Mouse (Mus musculus): Measurements from ENCODE around the gene Sertad2. TPM values are rescaled to one million over a fixed set of nuclear protein-coding genes. Genes with fewer than 3 reads are reported as not detected.

Gene Sertad2
- total RNA-seq (2023), result 10 to 100 TPM; 24.4 to 31.2 TPM

DNA sequence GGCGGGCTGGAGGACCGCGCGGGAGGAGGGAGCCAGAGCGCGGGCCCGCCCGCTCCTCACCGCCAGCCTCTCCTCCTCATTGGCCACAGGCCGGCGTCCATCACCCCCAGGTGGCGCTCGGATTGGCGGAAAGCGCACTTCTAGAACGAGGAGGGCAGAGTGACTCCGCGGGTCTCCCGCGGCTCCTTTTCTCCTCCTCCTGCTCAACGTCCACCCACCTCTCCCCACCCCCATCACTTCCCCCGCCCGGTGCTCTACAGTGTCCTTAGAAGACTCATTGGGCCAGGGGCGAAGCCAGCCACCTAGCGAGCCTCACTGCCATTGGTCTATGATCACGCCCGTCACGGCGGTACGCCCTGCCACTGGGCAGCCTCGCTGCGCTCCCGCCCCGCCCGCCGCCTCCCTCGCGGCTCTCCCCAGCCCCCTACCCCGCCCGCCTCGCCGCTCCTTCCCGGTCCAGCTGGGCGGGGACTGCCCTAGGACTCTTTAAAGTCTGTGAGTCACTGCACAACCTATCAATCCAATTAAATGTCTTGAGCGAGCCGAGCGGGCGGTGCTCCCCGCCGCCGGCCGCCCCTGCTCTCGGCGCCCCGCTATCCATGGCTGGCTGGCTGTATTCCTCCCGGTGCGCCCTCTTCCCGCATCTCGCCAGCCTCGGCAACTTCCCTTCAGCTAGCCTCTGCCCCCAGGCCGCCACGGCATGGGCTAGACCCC lies at the start of gene Sertad2:
Sertad2 (plus strand) TSS at position 515 of the 714 bp plus-strand sequence.

Other genes starting within 250 kb of the Sertad2 start
- 1 to 10 TPM in 1 of 2 experiments, under 1 TPM in 1; 0.76 to 1.7 TPM for gene Slc1a4, start 210.5 kb upstream of the Sertad2 start, total RNA-seq (2023)
- 10 to 100 TPM; 82.4 to 88.1 TPM for gene Aftph, start 198.3 kb downstream of the Sertad2 start, total RNA-seq (2023)

Data from T-cell, adult 66 days (primary cell).